Mouse (Mus musculus): ENCODE results near the gene Myh7.
A peak's percentile ranks its signal among the peaks of the same experiment; 100 is the strongest.

The Myh7 gene

DNA sequence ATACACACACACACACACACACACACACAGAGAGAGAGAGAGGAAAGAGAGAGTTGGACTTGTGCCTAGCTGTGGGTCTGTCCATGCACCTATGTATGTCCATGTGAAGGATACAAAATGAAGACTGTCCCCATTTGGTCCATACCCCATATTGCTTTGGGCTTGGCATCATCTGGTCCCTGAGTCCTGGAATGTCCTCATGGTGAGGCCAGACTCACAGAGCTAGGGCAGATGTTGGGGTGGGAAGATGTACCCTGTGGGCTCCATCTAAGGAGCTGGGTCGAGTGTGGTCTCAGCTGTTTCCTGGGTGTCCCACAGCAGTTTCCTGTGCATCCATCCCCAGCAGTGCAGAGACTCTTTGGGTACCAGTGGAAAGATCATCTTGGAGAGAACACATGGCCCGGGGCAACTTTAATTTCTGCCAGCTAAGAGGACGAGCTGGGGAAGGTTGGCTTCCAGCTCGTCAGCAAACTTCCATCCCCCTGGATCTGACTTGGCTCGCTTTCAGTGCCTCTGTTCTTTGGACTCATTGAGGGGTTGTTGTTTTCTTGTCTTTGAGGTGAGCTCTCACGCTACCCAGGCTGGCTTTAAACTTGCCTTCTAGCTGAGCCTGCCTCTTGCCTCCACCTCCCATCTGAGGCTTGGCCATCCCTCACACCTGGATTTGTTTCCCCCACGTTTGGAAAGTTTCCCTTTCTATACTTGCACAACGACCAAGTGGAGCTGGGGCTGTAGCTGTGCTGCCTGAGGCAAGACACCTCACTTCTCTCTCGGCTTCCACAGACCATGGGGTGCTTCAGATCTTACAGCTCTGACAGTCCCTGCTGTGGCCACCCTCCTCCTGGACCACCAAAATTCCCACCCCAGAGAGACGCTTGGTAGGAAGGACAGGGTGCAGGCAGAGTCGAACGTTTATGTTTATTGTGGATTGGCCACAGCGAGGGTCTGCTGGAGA, 53.1 kb downstream of the Myh7 start:
- peak; percentile 66 for DNase-seq

DNA sequence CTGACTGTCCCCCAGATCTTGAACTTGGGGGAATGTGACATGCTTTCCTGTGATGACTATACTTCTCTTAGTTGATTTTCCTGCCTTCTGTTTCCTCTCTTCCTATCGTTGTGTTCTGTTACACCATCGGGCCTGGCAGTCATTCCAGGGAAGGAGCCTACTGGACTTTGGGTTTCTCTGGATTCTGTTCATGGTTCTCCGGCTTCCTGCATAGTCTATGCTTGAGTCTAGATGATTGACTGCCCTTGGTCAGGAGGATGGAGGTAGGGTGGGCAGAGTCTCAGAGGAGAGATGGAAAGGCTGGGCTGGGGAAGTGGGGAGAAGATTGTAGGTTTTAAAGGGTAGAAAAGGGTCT, 54.3 kb downstream of the Myh7 start:
- peak; percentile 51 for DNase-seq

DNA sequence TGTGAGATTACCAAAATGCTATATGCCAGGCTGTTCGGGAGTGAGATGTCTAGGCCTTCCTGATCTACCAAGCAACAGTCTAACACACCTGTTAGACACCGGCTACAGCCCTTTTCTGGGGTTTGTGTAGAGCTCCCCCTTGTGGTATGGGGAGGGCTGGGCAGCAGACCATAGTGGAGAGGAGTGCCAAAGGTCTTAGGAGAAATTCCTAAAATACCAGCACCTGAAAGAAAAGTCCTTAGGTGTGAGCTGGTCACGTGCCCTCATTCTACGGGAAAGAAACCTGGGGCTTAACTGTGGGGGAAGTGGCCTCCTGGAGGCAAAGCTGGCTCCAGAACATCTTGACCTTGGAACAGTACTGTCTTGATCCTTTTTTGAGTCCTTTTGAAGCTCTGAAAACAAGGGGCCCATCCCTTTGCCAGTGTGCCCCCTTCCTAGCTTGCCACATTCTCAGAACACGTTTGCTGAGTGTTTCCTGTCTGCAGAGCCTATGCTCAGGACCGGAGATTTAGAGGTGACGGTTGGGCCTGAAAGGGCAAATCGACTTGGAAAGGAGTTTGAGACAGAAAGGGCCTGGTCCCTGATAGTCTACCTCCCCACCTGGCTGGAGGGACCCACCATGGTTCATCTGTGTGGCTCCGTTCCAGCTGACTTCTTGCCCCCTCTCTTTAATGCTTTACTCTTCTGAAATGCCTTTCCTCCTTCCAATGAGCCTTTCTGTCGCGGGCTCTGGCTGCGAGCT, 54.8 kb downstream of the Myh7 start:
- DNase-seq = peak; percentile 91

DNA sequence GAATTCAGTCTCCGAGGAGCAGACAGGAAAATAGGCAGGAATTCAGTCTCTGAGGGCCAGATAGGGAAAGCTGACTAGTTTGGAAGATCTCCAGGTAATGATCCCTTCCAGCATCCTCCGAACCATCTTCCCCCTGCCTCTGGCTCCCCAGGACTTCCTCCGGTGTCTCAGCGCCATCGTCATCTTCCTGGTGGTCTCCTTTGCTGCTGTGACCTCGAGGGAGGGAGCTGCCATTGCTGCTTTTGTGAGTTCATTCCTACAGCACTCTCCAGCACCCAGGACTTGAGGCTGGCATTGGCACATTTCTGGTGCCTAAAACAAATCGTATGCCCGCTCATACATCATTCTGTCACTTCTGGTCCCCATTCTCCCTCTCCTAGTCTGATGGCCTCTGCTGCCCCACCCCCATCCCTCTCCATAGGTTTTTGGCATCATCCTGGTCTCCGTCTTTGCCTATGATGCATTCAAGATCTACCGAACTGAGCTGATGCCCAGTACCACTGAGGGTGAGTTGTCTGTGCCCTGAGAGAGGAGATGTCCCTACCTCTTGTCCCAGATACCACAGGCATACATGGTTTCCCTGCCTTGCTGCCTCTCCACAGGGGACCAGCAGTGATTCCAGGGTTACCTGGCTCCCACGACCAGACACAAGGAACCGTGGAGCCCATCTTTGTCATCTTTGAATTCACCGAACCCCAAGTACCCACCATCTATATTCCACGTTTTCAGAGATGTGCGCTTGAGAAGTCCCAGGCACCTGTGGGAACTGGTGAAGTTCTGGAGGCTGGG, 55.8 kb downstream of the Myh7 start:
- DNase-seq = no peak

DNA sequence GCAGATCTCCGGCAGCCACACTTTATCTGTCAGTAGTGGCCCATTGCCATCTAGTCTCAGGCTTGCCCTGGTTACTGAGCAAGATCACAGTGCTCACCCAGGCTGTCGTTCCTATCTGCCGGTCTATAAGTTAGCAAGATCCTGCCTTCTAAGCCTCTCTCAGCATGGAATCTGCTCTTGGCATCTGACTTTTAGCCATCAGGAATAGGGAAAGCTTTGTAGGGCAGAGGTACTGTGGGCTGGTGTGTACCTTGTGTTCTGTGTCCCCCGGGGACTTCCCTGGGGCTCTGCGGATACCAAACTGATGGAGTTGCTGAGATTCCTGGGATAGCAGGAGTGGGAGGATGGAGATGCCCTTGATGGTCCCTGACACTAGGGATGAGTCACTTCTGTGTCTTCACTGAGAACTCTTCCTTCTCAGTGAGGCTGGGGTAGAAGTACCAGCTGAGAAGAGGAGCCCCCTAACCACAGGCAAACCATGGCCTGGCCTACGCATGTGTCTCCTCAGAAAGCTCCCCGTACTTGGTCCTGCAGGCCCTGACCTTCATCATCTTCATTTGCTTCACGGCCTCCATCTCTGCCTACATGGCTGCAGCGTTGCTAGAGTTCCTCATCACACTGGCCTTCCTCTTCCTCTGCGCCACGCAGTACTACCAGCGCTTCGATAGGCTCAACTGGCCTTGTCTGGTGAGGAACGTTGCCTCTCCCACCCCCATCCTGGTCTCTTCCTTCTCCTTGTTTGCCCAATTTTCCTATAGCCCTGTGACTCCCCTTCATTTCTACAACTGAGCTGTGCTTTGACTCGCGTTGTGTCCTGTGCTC, 56.9 kb downstream of the Myh7 start:
- no peak for DNase-seq

DNA sequence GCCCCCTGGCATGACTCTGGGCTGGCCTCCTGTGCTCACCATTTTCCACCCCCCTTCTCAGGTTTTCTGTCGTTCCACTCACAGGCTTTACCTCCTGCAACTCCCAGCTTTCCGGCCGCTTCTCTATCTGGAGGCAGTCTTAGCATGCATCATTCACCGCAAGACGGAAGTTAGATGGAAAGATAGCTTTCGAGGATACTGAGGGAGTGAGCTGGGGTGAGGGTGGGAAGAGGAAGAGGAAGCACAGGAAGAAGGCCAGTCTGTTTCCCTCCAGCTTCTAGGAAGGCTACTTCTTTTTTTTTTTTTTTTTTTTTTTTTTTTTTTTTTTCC, 57.6 kb downstream of the Myh7 start:
- DNase-seq = no peak

DNA sequence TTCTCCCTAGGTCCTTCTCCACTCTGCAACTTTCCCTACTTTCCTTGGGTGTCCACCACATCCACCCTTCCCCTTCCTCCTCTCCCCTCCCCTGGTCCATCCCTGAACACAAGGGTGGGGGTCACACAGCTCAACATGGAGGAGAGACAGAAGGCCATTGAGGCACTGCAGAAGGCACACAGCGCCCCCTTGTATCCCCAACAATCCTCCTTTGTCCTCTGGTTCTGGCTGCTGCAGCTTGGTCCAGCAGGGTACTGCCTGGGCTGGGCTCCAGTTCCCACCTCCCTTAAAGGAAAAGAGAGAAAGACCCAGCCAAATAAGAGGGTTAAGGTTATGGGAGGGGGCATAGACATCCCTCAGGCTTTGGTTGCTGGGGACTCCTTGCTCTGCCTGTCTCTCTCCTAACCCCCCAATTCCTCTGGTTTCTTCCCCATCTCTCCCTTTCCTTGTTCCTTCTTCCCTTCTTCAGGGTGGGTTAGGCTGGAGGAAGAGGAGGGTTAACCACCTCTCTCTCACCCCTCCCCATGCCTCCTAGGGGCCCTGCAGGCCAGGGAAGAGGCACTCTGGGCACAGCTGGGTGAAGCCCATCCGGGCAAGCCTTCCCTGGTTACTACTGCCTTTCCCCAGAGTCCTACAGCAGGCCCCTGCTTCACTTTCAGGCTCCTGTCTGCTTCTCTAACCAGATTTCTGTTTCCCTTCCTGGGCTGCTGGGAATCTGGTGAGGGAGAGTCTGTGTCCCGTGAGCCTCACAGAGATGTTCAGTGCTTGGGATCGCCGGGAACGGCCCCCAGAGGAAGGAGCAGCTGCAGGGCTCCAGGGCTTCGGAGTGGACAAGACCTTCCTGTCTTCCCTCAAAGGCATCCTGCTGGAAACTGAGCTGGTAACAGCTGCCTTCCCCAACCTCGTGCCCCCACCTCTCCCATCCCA, 58.3 kb downstream of the Myh7 start, which contains the start of gene Cmtm5:
TSS of gene Cmtm5 (plus strand) at position 358 of the 927 bp plus-strand sequence.
- no peak for DNase-seq

DNA sequence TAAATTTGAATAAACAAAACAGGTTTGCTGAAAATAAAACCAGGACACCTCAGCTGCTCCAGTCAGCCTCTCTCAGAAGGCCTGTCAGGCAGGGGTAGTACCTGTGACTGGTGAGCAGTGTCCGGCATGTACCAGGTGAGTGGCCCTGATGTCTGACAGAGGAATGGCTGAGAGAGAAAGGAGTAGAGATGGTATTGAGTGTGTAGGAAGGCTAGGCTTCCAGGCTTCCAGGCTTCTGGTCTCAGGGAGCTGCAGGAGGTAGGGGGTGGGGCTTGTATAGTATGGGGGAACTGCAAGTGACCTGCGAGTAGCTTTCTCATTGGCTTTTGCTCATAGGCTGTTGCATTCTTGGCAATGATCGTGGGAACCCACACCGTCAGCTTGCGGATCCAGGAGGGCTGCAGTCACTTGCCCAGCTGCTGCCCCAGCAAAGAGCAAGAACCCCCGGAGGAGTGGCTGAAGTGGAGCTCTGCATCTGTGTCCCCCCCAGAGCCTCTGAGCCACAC, 61.7 kb downstream of the Myh7 start, which contains the start of gene Il25:
TSS of gene Il25 (plus strand) at position 51 of the 506 bp plus-strand sequence.
- no peak for DNase-seq

DNA sequence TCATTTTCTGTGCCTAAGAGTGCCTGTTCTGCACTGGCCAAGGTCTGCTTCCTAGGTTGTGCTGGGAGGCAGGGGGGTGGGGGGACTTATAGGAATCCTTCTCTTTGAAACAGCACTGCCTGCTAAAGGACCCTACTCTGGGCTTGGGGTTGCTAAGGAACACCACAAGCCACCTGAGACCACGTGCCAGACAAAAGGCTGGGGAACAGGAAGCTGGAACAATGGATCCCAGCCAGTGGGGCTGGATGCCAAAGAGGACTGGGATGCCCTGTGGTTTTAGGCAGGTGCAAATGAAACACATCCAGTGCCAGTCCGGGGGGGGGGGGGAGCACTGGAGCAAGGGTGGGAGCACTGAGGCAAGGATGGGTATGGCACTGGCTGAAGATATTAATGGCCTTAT, 64.0 kb downstream of the Myh7 start:
- no peak for DNase-seq

DNA sequence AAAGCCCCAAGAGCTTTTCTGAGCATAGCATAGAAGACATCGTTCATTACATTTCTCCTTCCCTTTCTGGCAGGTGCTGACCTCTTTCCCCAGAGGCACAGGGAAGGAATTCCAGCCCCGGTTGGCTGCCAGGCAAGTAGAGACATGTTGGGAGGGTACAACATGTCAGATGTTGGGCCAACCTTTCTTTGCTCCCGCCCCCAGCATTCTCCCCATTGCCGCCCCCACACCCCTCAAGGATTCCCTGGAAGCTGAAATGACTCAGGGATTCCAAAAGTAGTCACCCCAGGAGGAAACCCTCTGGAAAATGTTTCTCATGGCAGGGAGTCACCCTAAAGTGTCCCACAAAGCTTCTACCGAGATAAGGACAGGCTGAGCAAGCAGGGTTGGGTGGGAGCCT, 64.6 kb downstream of the Myh7 start:
- DNase-seq = no peak

DNA sequence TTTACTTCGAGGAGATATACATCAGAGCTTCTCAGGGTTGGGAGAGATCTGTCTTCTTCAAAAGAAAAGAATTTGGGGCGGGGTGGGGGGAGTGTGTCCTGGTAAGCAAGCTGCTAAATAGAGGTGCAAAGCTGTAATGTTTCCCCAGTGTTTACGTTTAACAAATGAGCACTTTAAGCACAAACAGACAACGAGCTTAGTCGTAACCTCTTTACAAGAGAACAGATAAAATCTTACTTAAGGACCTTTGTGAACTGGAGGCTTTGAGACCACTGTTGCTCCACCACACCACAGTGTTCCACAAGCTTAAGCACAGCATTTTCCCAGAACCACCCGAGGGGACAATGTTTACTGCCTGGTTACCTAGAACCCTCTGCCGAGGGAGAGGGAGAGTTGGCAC, 67.1 kb downstream of the Myh7 start:
- no peak for DNase-seq

DNA sequence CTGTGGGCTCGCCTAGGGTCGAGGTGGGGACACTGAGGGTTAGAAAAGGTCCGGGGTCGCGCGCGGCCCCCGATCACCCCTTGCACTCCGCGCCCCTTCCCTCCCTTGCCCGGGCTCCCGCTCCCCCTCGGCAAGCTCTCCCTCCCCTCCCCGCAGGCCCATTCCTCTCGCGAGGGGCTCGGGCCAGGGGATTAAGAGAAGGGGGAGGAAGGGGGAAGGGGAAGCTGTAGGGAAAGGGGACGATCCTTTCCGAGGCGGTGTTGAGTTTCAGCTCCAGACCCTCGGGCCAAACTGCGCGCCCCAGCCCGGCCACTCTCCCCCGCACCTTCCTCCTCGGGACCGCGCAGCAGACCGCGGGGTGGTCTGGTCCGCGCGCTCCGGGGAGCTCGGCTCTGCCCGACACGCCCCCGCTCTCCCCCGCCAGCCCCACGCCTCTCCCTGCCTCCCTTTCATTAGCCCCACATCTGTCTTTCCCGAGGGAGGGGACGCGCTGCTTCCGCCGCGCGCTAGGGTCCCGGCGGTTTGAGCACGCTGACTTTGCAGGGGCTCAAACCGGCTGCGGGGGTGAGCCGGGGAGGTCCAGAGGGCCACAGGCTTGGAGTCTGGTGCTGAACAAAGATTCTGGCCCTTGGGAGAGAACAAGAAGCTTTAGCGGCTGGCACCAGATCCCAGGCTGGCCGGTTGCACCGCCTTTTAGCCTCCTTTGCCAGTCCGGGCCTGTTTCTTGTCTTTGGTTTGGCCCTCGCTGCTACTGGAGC, 67.8 kb downstream of the Myh7 start:
- DNase-seq = no peak

DNA sequence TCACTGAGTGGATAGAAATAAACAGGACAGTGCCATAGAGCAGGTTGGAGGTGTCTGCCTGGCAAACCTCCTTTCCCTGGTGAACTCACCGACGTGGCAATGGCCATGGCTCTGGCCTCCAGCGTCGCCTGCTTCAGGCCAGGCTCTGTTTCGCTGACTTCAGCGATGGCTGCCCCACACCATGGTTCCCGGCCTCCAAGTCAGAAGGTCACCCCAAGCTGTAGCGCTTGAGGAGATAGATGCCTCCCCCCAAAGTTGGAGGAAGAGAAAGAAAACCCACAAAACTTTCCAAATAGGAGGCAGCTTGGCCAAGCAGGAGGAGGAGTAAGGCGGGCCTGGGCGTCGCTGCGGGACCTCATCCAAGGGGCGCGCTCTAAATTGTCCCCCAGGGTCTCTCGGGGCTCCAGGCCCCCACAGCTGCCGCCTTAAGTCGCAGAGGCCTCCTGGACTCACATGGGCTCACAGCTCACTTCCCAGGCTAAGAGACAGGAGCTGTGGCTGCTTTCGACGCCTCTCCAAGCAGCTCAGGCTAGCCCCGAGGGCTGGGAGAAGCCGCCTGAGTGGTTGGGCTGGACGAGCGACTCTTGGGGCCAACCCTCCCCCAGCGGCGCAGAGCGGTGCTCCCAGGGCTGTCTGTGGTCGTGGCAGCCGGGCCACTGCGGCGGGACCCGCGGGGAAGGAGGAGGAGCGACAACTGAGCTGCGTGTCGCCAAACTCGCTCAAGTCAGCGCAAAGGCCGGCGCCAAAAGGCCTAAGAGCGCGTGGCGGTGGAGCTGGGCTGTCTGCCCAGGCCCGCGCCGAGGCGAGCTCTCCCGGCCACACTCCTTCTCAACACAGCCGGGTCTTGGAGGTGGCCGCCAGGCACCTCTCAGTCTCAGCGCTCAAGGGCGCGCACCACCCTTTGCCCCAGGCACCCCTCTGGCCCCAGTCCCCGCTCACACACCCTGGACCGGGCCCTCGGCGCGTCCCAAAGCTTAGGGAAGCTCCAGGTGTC, 68.8 kb downstream of the Myh7 start, which contains the start of gene Efs:
TSS of gene Efs (minus strand) at position 778 of the 994 bp plus-strand sequence.
- DNase-seq = peak; percentile 28

DNA sequence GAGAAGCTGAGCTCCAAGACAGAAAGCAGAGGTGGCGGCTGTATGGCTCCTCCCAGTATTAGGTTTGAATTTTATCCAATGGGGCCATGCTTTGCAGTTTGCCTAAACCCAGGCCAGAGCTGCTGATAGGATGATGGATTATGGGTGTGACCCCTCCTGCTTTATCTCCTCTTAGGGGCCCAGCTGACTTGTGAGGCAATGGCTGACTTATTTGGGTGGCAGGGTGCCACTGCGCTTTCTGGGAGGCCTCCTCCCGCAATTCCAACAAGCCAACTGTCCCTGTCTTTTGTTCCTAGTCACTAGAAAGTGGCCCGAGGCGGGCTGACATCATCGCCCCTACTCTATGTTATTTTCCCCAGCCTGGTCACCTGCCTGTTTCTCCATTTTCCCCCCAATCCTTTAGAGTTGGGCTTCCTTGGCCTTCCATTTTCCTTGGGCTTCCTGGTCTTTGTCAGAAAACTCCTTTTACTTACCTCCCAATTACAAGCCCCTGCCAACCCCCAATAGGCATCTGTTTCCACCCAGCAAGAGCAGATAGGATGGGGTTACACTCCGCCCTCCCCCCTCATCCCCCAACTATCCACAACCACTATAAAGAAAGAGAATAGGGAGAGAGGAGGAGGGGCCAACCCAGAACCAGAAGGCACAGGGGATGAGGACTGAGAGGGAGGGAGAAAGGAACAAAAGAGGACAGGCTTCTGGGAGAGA, 69.6 kb downstream of the Myh7 start:
- DNase-seq = no peak

Data from kidney, adult 9 months (tissue).